Mouse (Mus musculus): ENCODE results near the gene Ccdc71l. TPM values are rescaled to one million over a fixed set of nuclear protein-coding genes. Genes with fewer than 3 reads are reported as not detected.

Ccdc71l gene
- polyA plus RNA-seq, 1 experiment from 2014 or later: 4.4 TPM

Other genes starting within 250 kb of the Ccdc71l start
- 2.1 and 2.3 TPM in 2 replicates for gene Pik3cg, start 170.0 kb upstream of the Ccdc71l start, polyA plus RNA-seq (2015; fragmentation: Nextera tagmentation; extraction: Ambion mirVana)

All from intestine, embryonic 15.5 days (tissue).